Mouse (Mus musculus): ENCODE data around the gene Catsperz. TPM values are rescaled to one million over a fixed set of nuclear protein-coding genes. Genes with fewer than 3 reads are reported as not detected.
"Not testable (repeated sequence)": the region's sequence is repeated elsewhere in the genome, so short reads cannot be mapped to it uniquely, and the experiment has no call there.

Catsperz gene
- polyA plus RNA-seq, 1 experiment from 2014 or later: 2.5 TPM

GRCm38 (mm10) chr19:6911101-6912074, 13.8 kb downstream of the Catsperz start:
- Histone ChIP-seq H3K9me3 (ENCODE audit: control insufficient read depth, low read length) (no peaks in the 10 kb centered on the region), H3K4me2 (ENCODE audit: low read depth, low read length) (peak overlapping the region; percentile 75), H3K36me3 (ENCODE audit: control insufficient read depth, insufficient read depth, low read length) (peaks cover 22% of the 10 kb centered on the region), H3K4me1 (replicated peaks; ENCODE audit: control insufficient read depth, insufficient read depth, low read length) (peaks cover 17% of the 10 kb centered on the region), H3K9ac (ENCODE audit: low read length) (no peak overlapping the region), H3K4me3 (ENCODE audit: low read length) (no peak overlapping the region), H3K27me3 (ENCODE audit: control insufficient read depth, insufficient read depth, low read depth, low read length) (no peaks in the 10 kb centered on the region), H3K27ac (ENCODE audit: low read length) (no peak overlapping the region)
- no peak for ATAC-seq (ENCODE audit: low read depth)
- 83% methylated on average over 19 of the region's 19 CpGs for WGBS

DNA sequence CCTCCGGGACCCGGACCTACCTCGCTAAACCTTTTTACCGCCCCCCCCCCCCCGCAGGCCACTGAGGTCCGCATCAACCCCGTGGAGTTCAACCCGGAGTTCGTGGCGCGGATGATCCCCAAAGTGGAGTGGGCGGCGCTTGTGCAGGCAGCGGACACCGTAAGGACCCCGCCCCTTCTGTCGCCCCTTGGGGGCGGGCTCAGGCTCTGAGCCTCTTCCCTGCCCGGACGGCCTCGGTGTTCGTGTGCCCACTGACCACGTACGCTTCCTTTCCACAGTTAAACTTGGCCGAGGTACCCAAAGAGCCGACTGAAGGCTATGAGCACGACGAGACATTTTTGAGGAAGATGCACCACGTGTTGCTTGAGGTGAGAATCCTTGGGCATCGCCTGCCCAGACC, 14.9 kb downstream of the Catsperz start:
- H3K36me3 ChIP-seq (ENCODE audit: control insufficient read depth, insufficient read depth, low read length): peaks cover 22% of the 10 kb centered on the region

GRCm38 (mm10) chr19:6909507-6910289, 15.5 kb downstream of the Catsperz start, which contains the start of the genes Trmt112 and Prdx5:
Trmt112 (plus strand) TSS chr19:6909698.
Prdx5 (minus strand) TSS chr19:6910106.
- peak; percentile 96 for ATAC-seq (ENCODE audit: low read depth)
- Histone ChIP-seq H3K36me3 (ENCODE audit: control insufficient read depth, insufficient read depth, low read length) (peaks cover 22% of the 10 kb centered on the region), H3K4me2 (ENCODE audit: low read depth, low read length) (peak within 1 kb of the TSS; percentile 75), H3K27ac (ENCODE audit: low read length) (peak within 1 kb of the TSS; percentile 99), H3K9me3 (ENCODE audit: control insufficient read depth, low read length) (no peaks in the 10 kb centered on the region), H3K4me3 (ENCODE audit: low read length) (peak within 1 kb of the TSS; percentile 67), H3K4me1 (replicated peaks; ENCODE audit: control insufficient read depth, insufficient read depth, low read length) (peaks cover 17% of the 10 kb centered on the region), H3K27me3 (ENCODE audit: control insufficient read depth, insufficient read depth, low read depth, low read length) (no peaks in the 10 kb centered on the region), H3K9ac (ENCODE audit: low read length) (peak within 1 kb of the TSS; percentile 66)
- under 1% methylated on average over 65 of the region's 65 CpGs for WGBS

More for the DNA sequence above, 14.9 kb downstream of the Catsperz start:
- Histone ChIP-seq H3K4me2 (ENCODE audit: low read depth, low read length) (peak overlapping the region; percentile 75), H3K9ac (ENCODE audit: low read length) (peak overlapping the region; percentile 66), H3K4me3 (ENCODE audit: low read length) (peak overlapping the region; percentile 67), H3K4me1 (replicated peaks; ENCODE audit: control insufficient read depth, insufficient read depth, low read length) (peaks cover 17% of the 10 kb centered on the region), H3K27ac (ENCODE audit: low read length) (peak overlapping the region; percentile 99)
- H3K9me3 ChIP-seq (ENCODE audit: control insufficient read depth, low read length); H3K27me3 ChIP-seq (ENCODE audit: control insufficient read depth, insufficient read depth, low read depth, low read length): not testable (repeated sequence)
- WGBS: 0% methylated on average over 26 of the region's 30 CpGs
- ATAC-seq (ENCODE audit: low read depth): peak; percentile 46

DNA sequence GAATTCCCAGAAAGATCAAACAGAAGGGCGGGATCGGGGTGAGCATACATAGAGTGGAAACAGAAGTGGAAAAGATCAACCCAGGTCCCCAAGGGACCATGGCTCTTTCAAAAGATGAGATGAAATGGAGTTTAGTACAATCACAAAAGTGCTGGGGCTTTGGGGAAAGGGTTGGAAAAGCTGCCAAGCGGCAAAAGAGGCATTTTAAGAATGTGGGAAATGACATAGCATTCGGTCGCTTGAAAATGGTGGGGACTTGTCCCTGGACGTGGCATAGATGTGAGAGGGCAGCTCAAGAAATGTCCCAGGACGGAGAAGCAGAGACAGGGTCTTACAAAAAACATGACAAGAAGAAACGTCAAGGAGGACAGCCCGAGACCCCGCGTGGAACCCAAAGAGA, 16.2 kb downstream of the Catsperz start:
- H3K27ac ChIP-seq (ENCODE audit: low read length): peak overlapping the region; percentile 99
- no peaks in the 10 kb centered on the region for H3K27me3 ChIP-seq (ENCODE audit: control insufficient read depth, insufficient read depth, low read depth, low read length)
- H3K4me2 ChIP-seq (ENCODE audit: low read depth, low read length): peak overlapping the region; percentile 75
- H3K4me1 ChIP-seq (replicated peaks; ENCODE audit: control insufficient read depth, insufficient read depth, low read length): peaks cover 17% of the 10 kb centered on the region
- ATAC-seq (ENCODE audit: low read depth): peak; percentile 1
- peak overlapping the region; percentile 66 for H3K9ac ChIP-seq (ENCODE audit: low read length)
- no peaks in the 10 kb centered on the region for H3K9me3 ChIP-seq (ENCODE audit: control insufficient read depth, low read length)
- 5% methylated on average over 11 of the region's 11 CpGs for WGBS
- H3K4me3 ChIP-seq (ENCODE audit: low read length): peak overlapping the region; percentile 67
- peaks cover 22% of the 10 kb centered on the region for H3K36me3 ChIP-seq (ENCODE audit: control insufficient read depth, insufficient read depth, low read length)

DNA sequence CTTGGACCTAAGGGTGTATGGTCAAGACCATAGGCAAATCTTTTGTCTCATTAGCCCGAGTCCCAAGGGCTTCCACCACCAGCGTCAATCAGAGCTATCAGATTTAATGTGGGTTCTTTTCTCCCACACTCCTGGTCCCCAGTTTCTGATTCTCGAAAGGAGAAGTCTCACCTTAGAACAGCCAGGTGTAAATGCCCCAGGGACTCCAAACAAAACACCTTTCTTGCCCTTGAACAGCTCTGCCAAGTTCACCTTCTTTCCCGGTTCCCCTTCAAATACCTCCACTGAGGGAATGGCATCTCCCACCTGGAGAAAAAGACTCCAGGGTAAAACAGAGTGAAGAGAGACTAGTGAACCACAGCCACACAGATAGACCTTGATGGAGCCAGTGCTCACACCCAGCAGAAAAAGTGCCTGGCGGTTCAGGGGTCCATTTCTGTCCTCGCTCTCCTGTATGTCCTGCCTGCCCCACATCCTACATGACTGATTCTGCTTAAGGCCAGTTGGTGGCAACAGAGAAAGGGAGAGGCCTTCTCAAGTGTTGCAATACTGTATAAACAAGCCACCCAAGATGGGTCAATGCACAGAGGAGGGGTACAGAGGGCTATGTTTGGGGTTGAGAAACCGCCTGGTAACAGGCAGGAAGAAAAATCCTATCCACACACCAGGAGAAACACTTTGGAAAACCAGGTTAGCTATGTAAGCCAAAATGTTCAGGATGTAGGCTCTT, 17.2 kb downstream of the Catsperz start:
- Histone ChIP-seq H3K9me3 (ENCODE audit: control insufficient read depth, low read length) (no peaks in the 10 kb centered on the region), H3K27ac (ENCODE audit: low read length) (0 out of 2 replicates have a peak overlapping the region, but pooled peaks have one; percentile 99), H3K4me3 (ENCODE audit: low read length) (peak overlapping the region; percentile 67), H3K4me2 (ENCODE audit: low read depth, low read length) (peak overlapping the region; percentile 75), H3K27me3 (ENCODE audit: control insufficient read depth, insufficient read depth, low read depth, low read length) (no peaks in the 10 kb centered on the region), H3K9ac (ENCODE audit: low read length) (peak overlapping the region; percentile 66), H3K36me3 (ENCODE audit: control insufficient read depth, insufficient read depth, low read length) (peaks cover 16% of the 10 kb centered on the region), H3K4me1 (replicated peaks; ENCODE audit: control insufficient read depth, insufficient read depth, low read length) (peaks cover 17% of the 10 kb centered on the region)
- ATAC-seq (ENCODE audit: low read depth): no peak
- WGBS: 76% methylated on average over 7 of the region's 7 CpGs

- H3K27me3 ChIP-seq (ENCODE audit: control insufficient read depth, insufficient read depth, low read depth, low read length): no peaks in the 10 kb centered on the region
- 87% methylated on average over 8 of the region's 8 CpGs for WGBS
- H3K9ac ChIP-seq (ENCODE audit: low read length): no peak overlapping the region
- H3K9me3 ChIP-seq (ENCODE audit: control insufficient read depth, low read length): no peaks in the 10 kb centered on the region
- H3K27ac ChIP-seq (ENCODE audit: low read length): no peak overlapping the region
- ATAC-seq (ENCODE audit: low read depth): no peak
- H3K36me3 ChIP-seq (ENCODE audit: control insufficient read depth, insufficient read depth, low read length): peaks cover 8% of the 10 kb centered on the region
- no peak overlapping the region for H3K4me2 ChIP-seq (ENCODE audit: low read depth, low read length)
- no peak overlapping the region for H3K4me3 ChIP-seq (ENCODE audit: low read length)
- peaks cover 17% of the 10 kb centered on the region for H3K4me1 ChIP-seq (replicated peaks; ENCODE audit: control insufficient read depth, insufficient read depth, low read length)
Measured at GRCm38 (mm10) chr19:6907094-6907493, 18.1 kb downstream of the Catsperz start.

DNA sequence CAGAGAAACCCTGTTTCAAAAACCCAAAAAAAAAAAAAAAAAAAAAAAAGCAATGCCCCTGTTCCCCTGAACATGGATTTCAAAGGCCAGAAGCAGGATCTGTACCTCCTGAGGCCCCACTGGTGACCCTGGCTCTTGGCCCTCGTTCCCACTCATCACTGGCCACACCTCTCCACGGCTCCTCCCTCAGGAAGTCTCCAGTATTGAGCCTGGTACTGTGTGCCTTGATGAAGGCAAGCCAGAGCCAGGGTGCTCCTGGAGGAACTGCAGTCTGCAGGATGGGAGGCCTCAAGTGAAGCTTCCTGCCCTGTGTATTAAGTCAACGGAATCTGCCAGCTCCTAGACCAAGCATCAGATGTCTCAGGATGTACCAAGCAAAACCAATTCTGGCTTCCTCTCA, 19.0 kb downstream of the Catsperz start:
- H3K36me3 ChIP-seq (ENCODE audit: control insufficient read depth, insufficient read depth, low read length): peaks cover 8% of the 10 kb centered on the region
- ATAC-seq (ENCODE audit: low read depth): no peak
- 78% methylated on average over 3 of the region's 3 CpGs for WGBS
- no peak overlapping the region for H3K27ac ChIP-seq (ENCODE audit: low read length)
- H3K9ac ChIP-seq (ENCODE audit: low read length): no peak overlapping the region
- no peaks in the 10 kb centered on the region for H3K9me3 ChIP-seq (ENCODE audit: control insufficient read depth, low read length)
- no peaks in the 10 kb centered on the region for H3K27me3 ChIP-seq (ENCODE audit: control insufficient read depth, insufficient read depth, low read depth, low read length)
- H3K4me2 ChIP-seq (ENCODE audit: low read depth, low read length): no peak overlapping the region
- no peak overlapping the region for H3K4me3 ChIP-seq (ENCODE audit: low read length)
- H3K4me1 ChIP-seq (replicated peaks; ENCODE audit: control insufficient read depth, insufficient read depth, low read length): peaks cover 14% of the 10 kb centered on the region

DNA sequence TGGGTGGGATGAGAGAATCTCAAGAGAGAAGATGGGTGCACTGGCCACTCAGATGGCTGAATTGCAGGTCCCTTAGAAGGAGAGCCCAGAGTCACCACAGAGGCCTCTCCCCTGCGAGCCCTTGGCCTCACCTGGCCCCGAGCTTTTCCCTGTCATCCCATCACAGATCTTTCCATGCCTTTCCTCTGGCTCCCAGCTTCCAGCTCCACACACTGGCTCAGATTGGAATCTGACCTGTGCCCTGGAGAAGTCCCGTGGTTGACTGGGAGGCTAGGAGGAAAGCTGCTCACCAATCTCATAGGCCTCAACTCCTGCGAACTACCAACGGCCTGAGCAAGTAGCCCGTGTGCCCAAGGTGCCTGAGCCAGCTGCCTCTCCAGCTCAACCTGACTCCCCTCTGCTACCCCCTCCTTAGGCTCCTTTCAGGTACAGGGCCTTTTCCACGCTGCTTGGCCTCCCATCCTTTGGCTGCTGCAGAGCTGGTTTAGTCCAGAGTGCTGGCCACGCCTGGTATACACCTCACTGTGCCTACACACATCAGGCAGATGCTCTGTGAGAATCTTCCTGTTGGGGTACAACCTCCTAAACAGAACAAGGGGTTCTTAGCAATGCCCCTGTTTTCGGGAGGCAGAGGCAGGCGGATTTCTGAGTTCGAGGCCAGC, 19.6 kb downstream of the Catsperz start:
- WGBS: 90% methylated on average over 11 of the region's 11 CpGs
- no peak for ATAC-seq (ENCODE audit: low read depth)
- H3K4me2 ChIP-seq (ENCODE audit: low read depth, low read length): no peak overlapping the region

More for the DNA sequence above, 19.6 kb downstream of the Catsperz start:
- Histone ChIP-seq H3K9me3 (ENCODE audit: control insufficient read depth, low read length) (no peaks in the 10 kb centered on the region), H3K36me3 (ENCODE audit: control insufficient read depth, insufficient read depth, low read length) (peaks cover 8% of the 10 kb centered on the region), H3K4me3 (ENCODE audit: low read length) (no peak overlapping the region), H3K9ac (ENCODE audit: low read length) (no peak overlapping the region), H3K27me3 (ENCODE audit: control insufficient read depth, insufficient read depth, low read depth, low read length) (no peaks in the 10 kb centered on the region), H3K27ac (ENCODE audit: low read length) (no peak overlapping the region), H3K4me1 (replicated peaks; ENCODE audit: control insufficient read depth, insufficient read depth, low read length) (peaks cover 11% of the 10 kb centered on the region)
